ENCODE assay signal across 13 mouse cellular contexts in genomic region chr4:108344631-108345083, GRCm38 (mm10). TPM values are rescaled to one million over a fixed set of nuclear protein-coding genes. Genes with fewer than 3 reads are reported as not detected.
A peak's percentile ranks its signal among the peaks of the same experiment; 100 is the strongest.
DNase-seq lines count a peak whose midpoint lies in the region; ATAC-seq and TF ChIP-seq lines count a peak whose summit lies in the region.
"Had no signal": no experiment of that assay in that cellular context is flagged by ENCODE, and none has a peak within 500 bp of the region (broad histone marks: within the 10 kb centered on the region; RNA-seq: fewer than 3 reads in every experiment).

No protein-coding gene starts in this region.

- H3K4me2 ChIP-seq in hindbrain, postnatal 0 days (ENCODE audit: low read depth, low read length): no peak overlapping the region
- H3K4me2 ChIP-seq in forebrain, embryonic 12.5 days: no peak overlapping the region
- H3K4me2 ChIP-seq in midbrain, embryonic 13.5 days (replicated peaks): no peak overlapping the region; the same call in 1 of the 2 replicates
- H3K4me2 ChIP-seq: liver, embryonic 13.5 days had no signal

- ATAC-seq in hindbrain, postnatal 0 days: no peak
- ATAC-seq in forebrain, embryonic 12.5 days (ENCODE audit: low FRiP score): 0 out of 2 replicates have a peak, but pooled peaks have one; percentile 27
- 0 out of 2 replicates have a peak, but pooled peaks have one; percentile 38 for ATAC-seq in midbrain, embryonic 13.5 days

- no peak overlapping the region for H3K4me3 ChIP-seq in hindbrain, embryonic 10.5 days
- no peak overlapping the region for H3K4me3 ChIP-seq in hindbrain, postnatal 0 days (ENCODE audit: low read length)
- H3K4me3 ChIP-seq in brown adipose tissue, adult 24 weeks (ENCODE audit: insufficient read depth, low read depth, low read length): no peak overlapping the region
- no peak overlapping the region for H3K4me3 ChIP-seq in forebrain, embryonic 12.5 days (replicated peaks)
- H3K4me3 ChIP-seq in midbrain, embryonic 13.5 days (replicated peaks): no peak overlapping the region
- H3K4me3 ChIP-seq: liver, embryonic 13.5 days had no signal

- H3K27me3 ChIP-seq in hindbrain, embryonic 10.5 days (ENCODE audit: insufficient read depth, poor library complexity, severe bottlenecking): no peaks in the 10 kb centered on the region
- no peaks in the 10 kb centered on the region for H3K27me3 ChIP-seq in hindbrain, postnatal 0 days (ENCODE audit: insufficient read depth, low read length)
- H3K27me3 ChIP-seq in forebrain, embryonic 12.5 days: no peaks in the 10 kb centered on the region
- H3K27me3 ChIP-seq in midbrain, embryonic 13.5 days: no peaks in the 10 kb centered on the region
- H3K27me3 ChIP-seq: liver, embryonic 13.5 days had no signal

- peak overlapping the region; percentile 82 for H3K27ac ChIP-seq in hindbrain, embryonic 10.5 days
- no peak overlapping the region for H3K27ac ChIP-seq in hindbrain, postnatal 0 days
- peak overlapping the region; percentile 43; the same call in 1 of the 2 replicates for H3K27ac ChIP-seq in brown adipose tissue, adult 24 weeks (replicated peaks; ENCODE audit: low read depth, low read length)
- peak overlapping the region; percentile 36 for H3K27ac ChIP-seq in forebrain, embryonic 12.5 days
- peak overlapping the region; percentile 80 for H3K27ac ChIP-seq in midbrain, embryonic 13.5 days
- H3K27ac ChIP-seq: liver, embryonic 13.5 days had no signal

- DNase-seq in hindbrain, embryonic 10.5 days (ENCODE audit: low spot score): no peak
- DNase-seq in hindbrain, postnatal 0 days (ENCODE audit: low spot score): no peak
- DNase-seq in cerebellum, adult 9-11 months: no peak
- no peak for DNase-seq in Muller cell, postnatal 12 days (ENCODE audit: inconsistent ontology term)
- DNase-seq: adrenal gland, postnatal 10 days; cerebellum, postnatal 36 days; gastrocnemius, postnatal 25 days; liver, embryonic 13.5 days; thymus, postnatal 4 days had no signal

- no peaks in the 10 kb centered on the region for H3K9me3 ChIP-seq in hindbrain, embryonic 10.5 days
- no peaks in the 10 kb centered on the region for H3K9me3 ChIP-seq in hindbrain, postnatal 0 days (ENCODE audit: low read length)
- no peaks in the 10 kb centered on the region for H3K9me3 ChIP-seq in forebrain, embryonic 12.5 days
- no peaks in the 10 kb centered on the region for H3K9me3 ChIP-seq in midbrain, embryonic 13.5 days
- H3K9me3 ChIP-seq: liver, embryonic 13.5 days had no signal

- H3K9ac ChIP-seq in hindbrain, postnatal 0 days (replicated peaks; ENCODE audit: low read length): no peak overlapping the region
- no peak overlapping the region for H3K9ac ChIP-seq in forebrain, embryonic 12.5 days
- H3K9ac ChIP-seq in midbrain, embryonic 13.5 days (replicated peaks): peak overlapping the region; percentile 21; the same call in 1 of the 2 replicates
- H3K9ac ChIP-seq: liver, embryonic 13.5 days had no signal

- no peak for TF ChIP-seq CTCF in hindbrain, postnatal 0 days (IDR thresholded peaks at IDR 0.05; ENCODE audit: low read depth)

- H3K36me3 ChIP-seq in hindbrain, embryonic 10.5 days: peaks cover 11% of the 10 kb centered on the region
- H3K36me3 ChIP-seq in hindbrain, postnatal 0 days (ENCODE audit: insufficient read depth, low read length): no peaks in the 10 kb centered on the region
- 0 out of 2 replicates have a peak, but pooled peaks cover 2% of the 10 kb centered on the region for H3K36me3 ChIP-seq in forebrain, embryonic 12.5 days (replicated peaks)
- no peaks in the 10 kb centered on the region for H3K36me3 ChIP-seq in midbrain, embryonic 13.5 days

- peaks cover 50% of the 10 kb centered on the region for H3K4me1 ChIP-seq in hindbrain, embryonic 10.5 days (replicated peaks)
- no peaks in the 10 kb centered on the region for H3K4me1 ChIP-seq in hindbrain, postnatal 0 days (ENCODE audit: insufficient read depth, low read length)
- H3K4me1 ChIP-seq in brown adipose tissue, adult 24 weeks (ENCODE audit: control insufficient read depth, insufficient read depth, insufficient read length, low read length): peaks cover 32% of the 10 kb centered on the region
- peaks cover 33% of the 10 kb centered on the region for H3K4me1 ChIP-seq in forebrain, embryonic 12.5 days
- H3K4me1 ChIP-seq in midbrain, embryonic 13.5 days (replicated peaks): peaks cover 29% of the 10 kb centered on the region

- WGBS in hindbrain, embryonic 10.5 days: 17% methylated on average over 7 of the region's 7 CpGs
- 20% methylated on average over 7 of the region's 7 CpGs for WGBS in hindbrain, postnatal 0 days
- 4% methylated on average over 7 of the region's 7 CpGs for WGBS in forebrain, embryonic 12.5 days
- 8% methylated on average over 7 of the region's 7 CpGs for WGBS in midbrain, embryonic 13.5 days

RNA-seq across cellular contexts. Expression of gene Coa7, which starts 16.7 kb away (rescaled TPM):
- 65.2 and 68.6 TPM in 2 replicates for polyA plus RNA-seq in hindbrain, embryonic 10.5 days (2016; fragmentation: Nextera tagmentation; extraction: Ambion mirVana)
- total RNA-seq in hindbrain, postnatal 0 days (2014; rRNA removed): 31.7 and 35.9 TPM in 2 replicates
- polyA plus RNA-seq in hindbrain, postnatal 0 days (2015; fragmentation: Nextera tagmentation; extraction: Ambion mirVana): 50.8 and 54.2 TPM in 2 replicates
- polyA plus RNA-seq in brown adipose tissue, adult 24 weeks (2012; ENCODE audit: insufficient read depth, insufficient read length, missing spikeins): 36.8 and 56.8 TPM in 2 replicates
- 49.0 and 49.3 TPM in 2 replicates for polyA plus RNA-seq in forebrain, embryonic 12.5 days (2016; fragmentation: Nextera tagmentation; extraction: Ambion mirVana)
- 49.5 and 50.5 TPM in 2 replicates for polyA plus RNA-seq in midbrain, embryonic 13.5 days (2015; fragmentation: Nextera tagmentation; extraction: Ambion mirVana)

RNA-seq across cellular contexts. Expression of gene Shisal2a, which starts 38.5 kb away (rescaled TPM):
- 1.1 and 2.4 TPM in 2 replicates for polyA plus RNA-seq in hindbrain, embryonic 10.5 days (2016; fragmentation: Nextera tagmentation; extraction: Ambion mirVana)
- total RNA-seq in hindbrain, postnatal 0 days (2014; rRNA removed): 0.47 and 1.8 TPM in 2 replicates
- 6.7 and 8.1 TPM in 2 replicates for polyA plus RNA-seq in hindbrain, postnatal 0 days (2015; fragmentation: Nextera tagmentation; extraction: Ambion mirVana)
- not detected in 2 replicates for polyA plus RNA-seq in brown adipose tissue, adult 24 weeks (2012; ENCODE audit: insufficient read depth, insufficient read length, missing spikeins)
- polyA plus RNA-seq in forebrain, embryonic 12.5 days (2016; fragmentation: Nextera tagmentation; extraction: Ambion mirVana): 2.2 and 2.3 TPM in 2 replicates
- polyA plus RNA-seq in midbrain, embryonic 13.5 days (2015; fragmentation: Nextera tagmentation; extraction: Ambion mirVana): 4.5 and 5.9 TPM in 2 replicates
- total RNA-seq: gastrocnemius, postnatal 25 days had no signal
- polyA plus RNA-seq: small intestine, adult 2 months had no signal

RNA-seq across cellular contexts. Expression of gene Zyg11b, which starts 43.8 kb away (rescaled TPM):
- 13.0 and 17.0 TPM in 2 replicates for polyA plus RNA-seq in hindbrain, embryonic 10.5 days (2016; fragmentation: Nextera tagmentation; extraction: Ambion mirVana)
- 108 and 115 TPM in 2 replicates for total RNA-seq in hindbrain, postnatal 0 days (2014; rRNA removed)
- polyA plus RNA-seq in hindbrain, postnatal 0 days (2015; fragmentation: Nextera tagmentation; extraction: Ambion mirVana): 22.0 and 24.0 TPM in 2 replicates
- 16.2 and 18.3 TPM in 2 replicates for polyA plus RNA-seq in brown adipose tissue, adult 24 weeks (2012; ENCODE audit: insufficient read depth, insufficient read length, missing spikeins)
- polyA plus RNA-seq in forebrain, embryonic 12.5 days (2016; fragmentation: Nextera tagmentation; extraction: Ambion mirVana): 26.2 and 31.1 TPM in 2 replicates
- polyA plus RNA-seq in midbrain, embryonic 13.5 days (2015; fragmentation: Nextera tagmentation; extraction: Ambion mirVana): 30.3 and 30.9 TPM in 2 replicates
